Mouse (Mus musculus) megakaryocyte, embryonic 14.5 days (primary cell): ENCODE measurements at regions not wholly inside any gene's neighbourhood (a gene's known extent, or its start where the extent isn't known, plus 50 kb on each side); places are given as distances from the start of the nearest gene placed in this dataset.

ENCODE experiments used
- FLI1 ChIP-seq: IDR thresholded peaks from 2 replicates; pipeline ENCODE4 v1.6.1; 2012; ENCODE audit warnings: low read length, inconsistent platforms, mixed read lengths
- GATA1 ChIP-seq: IDR thresholded peaks from 3 replicates; pipeline ENCODE4 v1.6.1; 2012; ENCODE audit warnings: mixed read lengths, low read length, inconsistent platforms, borderline replicate concordance

DNA sequence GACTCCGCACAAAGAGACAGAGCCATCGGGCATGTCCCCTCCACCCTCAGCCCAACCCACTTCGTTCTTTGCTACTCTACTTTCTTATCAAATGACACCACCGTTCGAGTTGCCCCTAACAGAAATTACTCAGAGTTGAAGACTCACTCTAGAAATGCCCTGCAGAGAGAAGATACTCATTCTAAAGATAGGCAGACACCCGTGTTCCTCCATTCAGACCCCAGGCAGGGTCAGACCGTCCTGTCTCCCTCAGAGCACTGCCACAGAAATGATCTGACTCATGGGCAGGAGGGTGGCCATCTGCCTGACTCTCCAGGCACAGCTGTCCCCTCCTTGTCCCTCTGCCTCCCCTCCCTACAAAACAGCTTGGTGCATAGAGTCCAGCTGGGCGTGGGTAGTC, 185.6 kb downstream of the Setd4 start:
- TF ChIP-seq GATA1, result no peak
- TF ChIP-seq FLI1, result no peak
